Mouse (Mus musculus): ENCODE data around the gene Dusp22.

- TF ChIP-seq TAL1 (IDR thresholded peaks at IDR 0.05; ENCODE audit: low read length) (no peak), GATA1 (IDR thresholded peaks at IDR 0.05; ENCODE audit: low read length) (no peak)
Observed at GRCm38 (mm10) chr13:30729245-30729644, 69.4 kb downstream of the Dusp22 start.
